Mouse (Mus musculus) lung, postnatal 0 days (tissue): ENCODE measurements at regions not wholly inside any gene's neighbourhood (a gene's known extent, or its start where the extent isn't known, plus 50 kb on each side); places are given as distances from the start of the nearest gene placed in this dataset.

Source experiments
- CTCF ChIP-seq: IDR thresholded peaks from 2 replicates; pipeline ENCODE4 v1.5.1; 2016; ENCODE audit warnings: antibody characterized with exemption, mild to moderate bottlenecking
- EP300 ChIP-seq: IDR thresholded peaks from 2 replicates; pipeline ENCODE4 v1.6.1; 2016; ENCODE audit warnings: antibody characterized with exemption, mild to moderate bottlenecking, control low read depth

DNA sequence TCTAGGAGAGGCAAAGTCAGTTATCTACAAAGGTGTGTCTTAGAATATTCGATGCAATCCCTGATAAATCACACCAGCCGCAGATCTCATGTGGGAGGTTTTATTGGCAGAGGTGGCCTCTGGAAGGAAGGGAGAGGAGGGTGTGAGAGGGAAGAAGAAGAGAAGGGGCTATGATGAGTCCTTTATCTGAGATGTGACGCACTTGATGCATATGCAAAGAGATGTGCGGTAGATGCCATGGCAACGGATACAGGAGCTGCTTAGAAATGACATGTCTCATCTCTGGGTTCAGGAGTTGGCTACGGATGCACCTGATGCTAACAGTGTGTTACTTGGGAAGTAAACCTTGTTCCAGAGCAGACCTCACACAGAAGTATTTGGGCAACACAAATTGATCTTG, 718.6 kb upstream of the Gm21961 start:
- TF ChIP-seq CTCF, result no peak
- TF ChIP-seq EP300, result no peak
